Mouse (Mus musculus) ES-E14 (cell line): ENCODE measurements around the gene Cdc40.

Experiments used
- CHD2 ChIP-seq: IDR thresholded peaks from 2 replicates; pipeline ENCODE4 v1.6.1; 2014; ENCODE audit warnings: mild to moderate bottlenecking, low read depth, low read length, inconsistent platforms
- MAFK ChIP-seq: IDR thresholded peaks from 2 replicates; pipeline ENCODE4 v1.6.1; 2014; ENCODE audit warnings: mild to moderate bottlenecking, low read depth, low read length, inconsistent platforms; ENCODE audit not compliant: insufficient read depth
- ZC3H11A ChIP-seq: IDR thresholded peaks from 2 replicates; pipeline ENCODE4 v1.6.1; 2012; ENCODE audit warnings: low read depth, mild to moderate bottlenecking, inconsistent platforms, low read length, borderline replicate concordance
- ZNF384 ChIP-seq: IDR thresholded peaks from 2 replicates; pipeline ENCODE4 v1.6.1; 2012; ENCODE audit warnings: low read depth, low read length, inconsistent platforms

DNA sequence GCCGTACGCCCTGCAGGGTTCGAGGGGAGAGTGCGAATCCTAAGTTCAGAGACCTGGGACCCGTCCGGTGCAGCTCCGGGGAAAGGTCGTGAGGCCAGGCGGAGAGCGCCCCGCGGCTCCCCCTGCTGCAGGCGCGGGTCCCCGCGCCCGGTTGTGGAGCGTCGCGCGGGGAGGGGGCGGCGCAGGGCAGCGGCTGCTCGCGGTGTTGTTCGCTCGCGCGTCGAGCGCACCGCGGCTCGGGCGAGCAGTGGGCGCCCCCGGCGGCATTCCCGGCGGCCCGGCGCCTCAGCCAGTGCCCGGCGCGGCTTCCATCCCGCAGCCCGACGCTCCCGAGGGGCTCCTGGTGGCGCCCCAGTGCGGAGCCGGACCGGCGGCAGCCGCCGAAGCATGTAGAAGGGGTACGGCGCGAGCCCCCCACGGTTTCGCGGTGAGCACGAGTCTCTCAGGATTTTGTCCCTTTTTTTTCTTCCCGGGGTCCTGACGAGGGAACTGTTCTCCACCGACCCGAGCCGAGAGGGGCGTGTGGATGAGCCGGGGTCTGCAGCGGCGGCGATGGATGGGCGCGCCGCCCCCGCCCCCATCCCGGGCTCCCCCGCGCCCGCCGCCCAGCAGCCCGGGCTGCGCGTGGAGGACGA is 650 bp upstream of the Cdc40 start:
- TF ChIP-seq CHD2 = no peak
- no peak for TF ChIP-seq ZC3H11A
- no peak for TF ChIP-seq MAFK
- TF ChIP-seq ZNF384 = no peak
